Mouse (Mus musculus) C2C12 (cell line): Measurements from ENCODE around the gene Gm9944.

Experiments
- CEBPB ChIP-seq: IDR thresholded peaks from one replicate; pipeline ENCODE4 v1.6.1; 2011; ENCODE audit warnings: low read depth, mild to moderate bottlenecking, control low read depth, moderate library complexity
- CTCF ChIP-seq: IDR thresholded peaks from one replicate; pipeline ENCODE4 v1.5.1; 2011; ENCODE audit not compliant: control insufficient read depth, insufficient read depth, insufficient read length
- FOSL1 ChIP-seq: IDR thresholded peaks from one replicate; pipeline ENCODE4 v1.8.0; 2011; ENCODE audit warnings: mild to moderate bottlenecking, low read length; ENCODE audit not compliant: poor library complexity, insufficient read depth, severe bottlenecking
- MAX ChIP-seq: IDR thresholded peaks from one replicate; pipeline ENCODE4 v1.6.1; 2011; ENCODE audit warnings: mild to moderate bottlenecking, control low read depth
- MYOD1 ChIP-seq: IDR thresholded peaks from one replicate; pipeline ENCODE4 v1.6.1; 2011; ENCODE audit warnings: low read depth; ENCODE audit not compliant: control insufficient read depth, insufficient read length
- MYOG ChIP-seq: IDR thresholded peaks from one replicate; pipeline ENCODE4 v1.6.1; 2011; ENCODE audit not compliant: control insufficient read depth, insufficient read length; ENCODE audit errors: extremely low read depth
- USF1 ChIP-seq: IDR thresholded peaks from one replicate; pipeline ENCODE4 v1.6.1; 2011; ENCODE audit warnings: low read depth, mild to moderate bottlenecking, control low read depth, moderate library complexity

DNA sequence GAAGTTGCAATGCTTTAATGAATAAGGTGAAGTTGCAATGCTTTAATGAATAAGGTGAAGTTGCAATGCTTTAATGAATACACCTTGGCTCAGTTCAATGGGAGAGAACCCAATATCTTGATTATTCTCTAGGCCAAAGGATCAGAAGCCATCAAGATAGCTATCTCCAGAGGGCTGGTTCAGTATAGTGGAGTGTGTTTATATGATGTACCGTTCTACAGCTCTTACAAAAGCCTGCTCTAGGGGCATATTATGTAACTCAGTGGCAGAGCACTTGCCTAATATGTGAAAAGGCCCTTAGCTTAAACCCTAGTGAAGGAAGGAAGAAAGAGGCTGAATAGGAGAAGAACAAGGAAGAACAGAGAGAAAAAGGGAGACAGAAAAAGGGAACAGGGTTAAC lies 11.5 kb downstream of the Gm9944 start:
- no peak for TF ChIP-seq CTCF
- no peak for TF ChIP-seq MYOD1
- no peak for TF ChIP-seq CEBPB
- TF ChIP-seq MYOG: no peak
- no peak for TF ChIP-seq USF1
- TF ChIP-seq MAX: no peak
- TF ChIP-seq FOSL1: no peak
